Mouse (Mus musculus) cortical plate, adult 2 months (tissue): Measurements from ENCODE around the gene Gsk3a.

Experiments used
- CTCF ChIP-seq: fragments of 200-500 bp; IDR thresholded peaks from 2 replicates; pipeline ENCODE4 v1.5.1; 2011; ENCODE audit warnings: mild to moderate bottlenecking, control low read depth, low read length; ENCODE audit not compliant: insufficient read depth; ENCODE audit errors: extremely low read depth
- POLR2A ChIP-seq: fragments of 200-500 bp; IDR thresholded peaks from 2 replicates; pipeline ENCODE4 v1.6.1; 2011; ENCODE audit warnings: mild to moderate bottlenecking, low read length, control low read depth; ENCODE audit not compliant: insufficient read depth; ENCODE audit errors: extremely low read depth

GRCm38 (mm10) chr7:25190806-25191205, 46.8 kb downstream of the Gsk3a start:
- no peak for TF ChIP-seq CTCF
- no peak for TF ChIP-seq POLR2A
